Mouse (Mus musculus) lung, embryonic 16.5 days (tissue): ENCODE data around the gene Il1rl1. TPM values are rescaled to one million over a fixed set of nuclear protein-coding genes. Genes with fewer than 3 reads are reported as not detected.

Experiments
- ATAC-seq: fragments of 200-750 bp; cut with Nextera tagmentation; 2 replicates; pipeline ENCODE4 v1.8.0; 2017; ENCODE audit warnings: low read depth, mild to moderate bottlenecking, moderate library complexity
- H3K27ac ChIP-seq: fragments of 300-500 bp; sonication (generic); 2 replicates; pipeline ENCODE4 v1.5.1; 2014; ENCODE audit warnings: mild to moderate bottlenecking, control low read depth, low read length
- H3K27me3 ChIP-seq: fragments of 300-500 bp; sonication (generic); 2 replicates; pipeline ENCODE4 v1.6.1; 2014; ENCODE audit warnings: low read depth, low read length, mixed read lengths; ENCODE audit not compliant: control insufficient read depth, insufficient read depth
- H3K36me3 ChIP-seq: fragments of 300-500 bp; sonication (generic); 2 replicates; pipeline ENCODE4 v1.6.1; 2014; ENCODE audit warnings: low read length; ENCODE audit not compliant: control insufficient read depth, insufficient read depth
- H3K4me1 ChIP-seq: fragments of 300-500 bp; sonication (generic); replicated peaks from 2 replicates; pipeline ENCODE4 v1.6.1; 2014; ENCODE audit warnings: low read length, mixed read lengths; ENCODE audit not compliant: control insufficient read depth, insufficient read depth
- H3K4me2 ChIP-seq: fragments of 300-500 bp; sonication (generic); 2 replicates; pipeline ENCODE4 v1.6.1; 2014; ENCODE audit warnings: low read depth, low read length, control low read depth
- H3K4me3 ChIP-seq: fragments of 300-500 bp; sonication (generic); 2 replicates; pipeline ENCODE4 v1.5.1; 2014; ENCODE audit warnings: mild to moderate bottlenecking, low read length, control low read depth
- H3K9ac ChIP-seq: fragments of 300-500 bp; sonication (generic); 2 replicates; pipeline ENCODE4 v1.6.1; 2014; ENCODE audit warnings: low read length, control low read depth
- H3K9me3 ChIP-seq: fragments of 300-500 bp; sonication (generic); 2 replicates; pipeline ENCODE4 v1.6.1; 2016; ENCODE audit warnings: low read length; ENCODE audit not compliant: control insufficient read depth
- WGBS: fragments of 180-500 bp; shearing (Covaris S2); extraction: QIAGEN DNeasy Blood & Tissue Kit; methylation state at CpG from one replicate; pipeline ENCODE4 v1.1.7; 2014; 5-methylcytosine and 5-hydroxymethylcytosine counted together
- polyA plus RNA-seq: library from polyadenylated mRNA; unstranded; fragments of >200 nt; fragmentation: Nextera tagmentation; extraction: Ambion mirVana; gene quantifications from 2 replicates; pipeline ENCODE4 v1.2.1, GENCODE M21; 2015

The Il1rl1 gene
- polyA plus RNA-seq, 1 experiment from 2014 or later = 0.36 TPM

DNA sequence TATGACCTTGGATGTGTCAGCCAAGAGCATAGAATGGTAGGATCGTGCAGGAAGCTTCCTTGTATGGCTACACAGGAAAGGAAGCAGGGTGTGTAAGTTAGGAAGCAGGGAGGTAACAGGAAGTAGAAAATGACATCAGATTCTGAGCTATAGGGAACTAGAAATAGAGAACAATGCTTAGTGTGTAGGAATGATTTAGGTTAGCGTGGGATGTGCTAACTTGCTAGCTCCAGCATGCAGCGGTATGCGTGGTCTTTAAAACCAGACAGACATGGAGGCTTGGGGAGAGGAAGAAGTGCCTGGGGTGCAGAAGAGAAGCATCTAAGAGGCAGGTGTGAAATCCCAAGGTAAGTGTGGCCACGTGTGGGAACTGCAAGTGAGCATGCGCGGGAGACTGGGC lies 24.7 kb upstream of the Il1rl1 start:
- no peaks in the 10 kb centered on the region for H3K36me3 ChIP-seq
- ATAC-seq = no peak
- H3K4me3 ChIP-seq = no peak overlapping the region
- H3K27ac ChIP-seq = no peak overlapping the region
- H3K9ac ChIP-seq = no peak overlapping the region
- H3K27me3 ChIP-seq = no peaks in the 10 kb centered on the region
- H3K4me2 ChIP-seq = no peak overlapping the region
- WGBS = 68% methylated on average over 7 of the region's 7 CpGs
- H3K9me3 ChIP-seq = no peaks in the 10 kb centered on the region
- no peaks in the 10 kb centered on the region for H3K4me1 ChIP-seq

DNA sequence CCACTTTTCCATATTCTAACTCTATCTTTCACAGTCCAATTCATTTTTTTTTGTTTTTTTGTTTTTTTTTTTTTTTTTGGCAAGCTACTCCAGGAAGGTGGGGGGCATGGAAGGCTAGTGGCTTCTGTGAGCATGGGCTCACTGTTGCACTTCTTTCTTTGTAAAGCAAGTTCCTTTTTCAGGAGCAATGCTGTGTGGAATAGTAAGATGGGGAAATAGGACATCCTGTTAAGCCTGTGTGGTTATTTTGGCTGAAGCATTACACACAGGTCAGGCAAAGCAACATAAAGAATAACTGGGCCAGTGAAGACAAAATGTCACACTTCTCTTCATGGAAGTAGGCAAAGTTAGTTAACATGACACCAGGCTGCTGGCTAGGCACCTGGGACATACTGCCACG lies 19.5 kb upstream of the Il1rl1 start:
- H3K9ac ChIP-seq = no peak overlapping the region
- H3K27ac ChIP-seq = no peak overlapping the region
- H3K27me3 ChIP-seq = no peaks in the 10 kb centered on the region
- H3K36me3 ChIP-seq = no peaks in the 10 kb centered on the region
- no peak overlapping the region for H3K4me2 ChIP-seq
- no peak overlapping the region for H3K4me3 ChIP-seq
- WGBS = 50% methylated on average over 1 of the region's 1 CpGs
- no peak for ATAC-seq
- H3K4me1 ChIP-seq = no peaks in the 10 kb centered on the region
- no peaks in the 10 kb centered on the region for H3K9me3 ChIP-seq

DNA sequence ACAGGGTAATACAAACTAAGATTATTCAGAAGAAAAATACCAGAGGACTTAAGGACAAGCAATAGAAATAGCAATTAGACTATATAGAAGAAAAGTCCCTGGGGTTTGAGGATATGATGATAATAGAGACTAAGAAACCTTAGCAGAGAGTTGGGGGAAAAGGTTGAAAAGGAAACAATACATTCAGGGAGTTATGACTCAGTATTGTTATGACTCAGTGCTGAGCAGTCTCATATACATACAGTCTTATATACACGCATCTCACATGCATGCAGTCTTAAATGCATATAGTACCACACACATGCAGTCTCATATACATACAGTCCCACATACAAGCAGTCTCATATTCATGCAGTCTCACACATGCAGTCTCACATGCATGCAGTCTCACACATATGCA lies 16.3 kb upstream of the Il1rl1 start:
- Histone ChIP-seq H3K4me1 (no peaks in the 10 kb centered on the region), H3K4me2 (no peak overlapping the region), H3K27ac (no peak overlapping the region), H3K9me3 (no peaks in the 10 kb centered on the region), H3K9ac (no peak overlapping the region), H3K4me3 (no peak overlapping the region), H3K36me3 (no peaks in the 10 kb centered on the region), H3K27me3 (no peaks in the 10 kb centered on the region)
- no peak for ATAC-seq
- 92% methylated on average over 1 of the region's 1 CpGs for WGBS

DNA sequence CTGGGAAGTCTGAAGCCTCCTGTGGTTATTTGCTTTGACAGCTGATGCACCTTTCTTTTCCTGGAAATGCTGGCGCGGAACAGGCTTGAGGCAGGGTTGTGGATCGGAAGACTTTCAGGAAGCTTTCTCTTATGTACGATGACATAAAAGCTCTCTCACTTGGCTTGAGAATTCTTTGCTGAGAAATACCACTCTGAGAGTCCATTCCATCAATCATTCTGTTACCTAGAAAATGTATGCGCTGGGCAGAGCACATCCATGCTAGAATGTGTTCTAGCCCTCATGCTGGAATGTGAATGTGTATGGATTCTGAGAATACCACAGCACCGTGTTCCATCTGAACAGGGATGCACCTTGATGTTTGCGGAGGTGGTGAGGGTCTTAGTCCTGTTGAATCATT lies 15.1 kb upstream of the Il1rl1 start:
- H3K4me3 ChIP-seq = no peak overlapping the region
- no peaks in the 10 kb centered on the region for H3K27me3 ChIP-seq
- H3K27ac ChIP-seq = no peak overlapping the region
- WGBS = 72% methylated on average over 7 of the region's 7 CpGs
- peaks cover 5% of the 10 kb centered on the region; the same call in 1 of the 2 replicates for H3K4me1 ChIP-seq
- no peak overlapping the region for H3K4me2 ChIP-seq
- H3K9ac ChIP-seq = no peak overlapping the region
- H3K9me3 ChIP-seq = no peaks in the 10 kb centered on the region
- ATAC-seq = no peak
- H3K36me3 ChIP-seq = no peaks in the 10 kb centered on the region

DNA sequence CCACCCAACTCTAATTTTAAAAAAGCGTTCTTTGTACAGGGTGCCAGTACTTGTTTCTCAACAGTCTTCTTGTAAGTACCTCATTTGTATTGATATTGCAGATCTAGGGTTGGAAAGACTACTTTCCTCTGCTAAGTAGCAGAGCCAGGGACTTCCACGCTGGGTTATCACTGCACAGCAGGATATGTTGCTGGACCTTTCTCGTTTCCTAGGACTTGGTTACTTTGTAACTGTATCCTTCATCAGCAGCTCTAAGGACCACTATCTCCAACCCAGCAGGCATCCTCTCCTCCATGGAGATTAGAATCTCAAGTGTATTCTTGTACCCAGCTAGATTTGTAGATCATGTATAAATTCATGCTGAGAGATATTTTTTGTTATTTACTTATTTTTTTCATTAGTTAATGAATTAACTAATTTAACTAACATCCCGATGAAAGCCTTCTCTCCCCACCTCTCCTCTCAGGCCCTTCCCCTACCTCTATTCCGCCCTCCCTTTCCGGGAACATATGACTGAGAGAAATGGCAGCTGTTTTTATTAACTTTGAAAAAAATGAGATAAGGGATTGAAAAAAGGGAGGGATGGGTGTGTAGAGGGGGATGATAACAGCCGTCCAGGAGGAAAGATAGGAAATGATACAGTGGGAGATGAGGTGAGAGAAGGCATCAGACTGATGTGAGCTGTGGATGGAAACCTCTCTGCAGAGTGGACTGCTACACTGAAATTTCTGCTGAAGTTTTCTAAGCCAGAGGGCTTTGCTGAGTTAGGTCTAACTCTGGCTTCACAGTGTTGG lies 14.3 kb upstream of the Il1rl1 start:
- peaks cover 5% of the 10 kb centered on the region; the same call in 1 of the 2 replicates for H3K4me1 ChIP-seq
- H3K27ac ChIP-seq = no peak overlapping the region
- H3K36me3 ChIP-seq = no peaks in the 10 kb centered on the region
- H3K9me3 ChIP-seq = no peaks in the 10 kb centered on the region
- WGBS = 42% methylated on average over 7 of the region's 7 CpGs
- H3K4me2 ChIP-seq = no peak overlapping the region
- no peaks in the 10 kb centered on the region for H3K27me3 ChIP-seq
- H3K9ac ChIP-seq = no peak overlapping the region
- no peak overlapping the region for H3K4me3 ChIP-seq
- no peak for ATAC-seq

DNA sequence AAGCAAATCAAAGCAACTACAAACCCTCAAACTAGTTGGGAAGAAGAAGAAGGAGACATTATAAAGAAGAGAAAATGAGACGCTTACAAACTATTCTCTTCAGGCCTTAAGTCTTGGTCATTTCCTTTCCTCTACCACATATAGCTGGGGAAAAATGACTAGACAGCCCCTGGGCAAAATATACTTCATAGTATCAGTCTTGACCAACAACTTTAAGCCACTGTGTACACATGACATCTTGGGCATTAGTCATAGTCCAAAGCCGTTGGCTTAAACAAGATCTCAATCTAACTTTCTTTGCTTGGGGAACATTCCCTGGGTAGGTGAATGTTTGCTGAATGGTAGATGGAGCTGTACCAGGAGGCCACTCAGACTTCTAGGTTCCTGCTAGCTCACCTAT lies 12.3 kb upstream of the Il1rl1 start:
- H3K4me3 ChIP-seq = no peak overlapping the region
- no peak overlapping the region for H3K4me2 ChIP-seq
- no peak for ATAC-seq
- no peaks in the 10 kb centered on the region for H3K27me3 ChIP-seq
- no peak overlapping the region for H3K9ac ChIP-seq
- H3K4me1 ChIP-seq = peaks cover 5% of the 10 kb centered on the region; the same call in 1 of the 2 replicates
- WGBS = 75% methylated on average over 2 of the region's 2 CpGs
- no peaks in the 10 kb centered on the region for H3K9me3 ChIP-seq
- H3K36me3 ChIP-seq = no peaks in the 10 kb centered on the region
- H3K27ac ChIP-seq = no peak overlapping the region

DNA sequence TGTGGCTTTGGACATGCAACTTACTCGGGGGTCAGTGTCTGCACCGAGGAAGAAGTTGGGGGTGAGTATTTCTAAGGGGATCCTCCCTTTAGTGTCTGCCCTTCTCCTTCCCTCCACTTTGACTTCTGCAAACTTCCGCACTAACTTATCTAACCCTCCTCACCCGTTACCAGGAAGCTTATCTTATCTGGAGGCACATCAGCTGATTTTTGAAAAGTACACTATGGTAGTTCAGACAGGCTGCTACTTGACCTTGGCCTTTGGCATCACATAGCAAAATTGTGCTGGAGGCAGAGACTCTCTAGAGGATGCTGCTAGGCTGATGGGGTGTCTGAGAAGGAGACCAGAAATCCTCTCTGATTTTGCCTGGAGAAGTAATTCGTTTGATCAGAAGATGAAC lies 10.9 kb upstream of the Il1rl1 start:
- Histone ChIP-seq H3K36me3 (no peaks in the 10 kb centered on the region), H3K9me3 (no peaks in the 10 kb centered on the region), H3K27me3 (no peaks in the 10 kb centered on the region), H3K4me1 (peaks cover 5% of the 10 kb centered on the region; the same call in 1 of the 2 replicates), H3K4me3 (no peak overlapping the region), H3K9ac (no peak overlapping the region), H3K27ac (no peak overlapping the region), H3K4me2 (no peak overlapping the region)
- ATAC-seq = peak; percentile 34; the same call in 1 of the 2 replicates
- WGBS = 8% methylated on average over 5 of the region's 5 CpGs

DNA sequence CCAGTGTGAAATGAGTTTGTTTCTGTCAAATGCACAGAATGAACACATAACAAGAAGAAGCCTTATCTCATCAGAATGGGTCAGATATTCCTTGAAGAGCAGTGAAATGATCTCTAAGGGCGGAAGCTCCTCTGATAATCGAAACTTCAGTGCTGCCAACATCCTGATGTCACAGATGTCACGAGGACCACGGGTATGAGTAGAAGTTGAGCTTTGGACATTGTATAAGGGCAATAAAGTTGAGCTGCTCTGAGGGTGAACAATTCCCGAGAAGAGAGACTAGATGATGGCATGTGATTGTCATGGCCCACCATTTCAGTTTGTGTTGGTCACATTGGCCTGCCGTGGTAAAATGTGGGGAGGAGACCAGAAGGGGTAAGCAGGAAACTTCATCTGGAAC lies 5.5 kb upstream of the Il1rl1 start:
- Histone ChIP-seq H3K27me3 (no peaks in the 10 kb centered on the region), H3K4me3 (no peak overlapping the region), H3K36me3 (no peaks in the 10 kb centered on the region)

DNA sequence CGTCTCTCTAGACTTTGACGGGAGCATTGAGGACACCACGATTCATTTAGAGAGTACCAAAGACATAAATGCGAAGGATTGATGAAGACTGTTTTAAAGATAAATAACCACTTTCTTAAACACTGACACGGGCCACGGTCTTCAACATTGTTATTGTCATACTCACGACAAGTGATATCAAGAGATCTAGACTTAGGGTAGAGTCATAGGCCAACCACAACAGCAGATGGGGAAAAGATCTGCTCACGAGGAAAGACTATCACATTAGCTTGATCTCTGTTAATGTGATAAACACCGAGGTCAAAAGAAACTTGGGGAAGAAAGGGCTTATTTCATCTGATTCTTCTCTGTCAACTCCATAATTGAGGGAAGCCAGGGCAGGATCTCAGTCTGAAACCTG lies 2.1 kb upstream of the Il1rl1 start:
- Histone ChIP-seq H3K9ac (no peak overlapping the region), H3K27me3 (no peaks in the 10 kb centered on the region), H3K9me3 (no peaks in the 10 kb centered on the region), H3K4me2 (no peak overlapping the region), H3K36me3 (no peaks in the 10 kb centered on the region), H3K27ac (no peak overlapping the region), H3K4me3 (no peak overlapping the region), H3K4me1 (no peaks in the 10 kb centered on the region)
- no peak for ATAC-seq
- WGBS = 79% methylated on average over 9 of the region's 9 CpGs

More for the DNA sequence above, 5.5 kb upstream of the Il1rl1 start:
- Histone ChIP-seq H3K4me2 (no peak overlapping the region), H3K9ac (no peak overlapping the region), H3K9me3 (no peaks in the 10 kb centered on the region), H3K4me1 (no peaks in the 10 kb centered on the region), H3K27ac (no peak overlapping the region)
- ATAC-seq = no peak
- 82% methylated on average over 6 of the region's 6 CpGs for WGBS
